Mouse (Mus musculus) midbrain, embryonic 10.5 days (tissue): ENCODE measurements around the gene Thap8. TPM values are rescaled to one million over a fixed set of nuclear protein-coding genes. Genes with fewer than 3 reads are reported as not detected.
A peak's percentile ranks its signal among the peaks of the same experiment; 100 is the strongest.

Source experiments
- DNase-seq: peaks from one replicate; pipeline ENCODE4 v3.0.0-alpha.2; 2017; ENCODE audit warnings: low spot score
- H3K27ac ChIP-seq: fragments of 300-500 bp; sonication (generic); replicated peaks from 2 replicates; pipeline ENCODE4 v1.5.1; 2016; ENCODE audit warnings: mild to moderate bottlenecking
- H3K27me3 ChIP-seq: fragments of 300-500 bp; sonication (generic); 2 replicates; pipeline ENCODE4 v1.6.1; 2016; ENCODE audit warnings: low read depth, mild to moderate bottlenecking; ENCODE audit not compliant: poor library complexity, severe bottlenecking
- H3K36me3 ChIP-seq: fragments of 300-500 bp; sonication (generic); 2 replicates; pipeline ENCODE4 v1.6.1; 2016; ENCODE audit warnings: mild to moderate bottlenecking, moderate library complexity
- H3K4me1 ChIP-seq: fragments of 300-500 bp; sonication (generic); 2 replicates; pipeline ENCODE4 v1.6.1; 2016
- H3K4me3 ChIP-seq: fragments of 300-500 bp; sonication (generic); 2 replicates; pipeline ENCODE4 v1.5.1; 2016; ENCODE audit warnings: mild to moderate bottlenecking, moderate library complexity
- H3K9me3 ChIP-seq: fragments of 300-500 bp; sonication (generic); replicated peaks from 2 replicates; pipeline ENCODE4 v1.6.1; 2016; ENCODE audit warnings: mild to moderate bottlenecking
- WGBS: fragments of 180-500 bp; shearing (Covaris S2); methylation state at CpG from one replicate; pipeline ENCODE4 v1.1.7; 2016; 5-methylcytosine and 5-hydroxymethylcytosine counted together
- polyA plus RNA-seq: library from polyadenylated mRNA; unstranded; fragments of >200 nt; fragmentation: Nextera tagmentation; extraction: Ambion mirVana; gene quantifications from 2 replicates; pipeline ENCODE4 v1.2.1, GENCODE M21; 2016

Gene Thap8
- polyA plus RNA-seq, 1 experiment from 2014 or later = 0.32 TPM

DNA sequence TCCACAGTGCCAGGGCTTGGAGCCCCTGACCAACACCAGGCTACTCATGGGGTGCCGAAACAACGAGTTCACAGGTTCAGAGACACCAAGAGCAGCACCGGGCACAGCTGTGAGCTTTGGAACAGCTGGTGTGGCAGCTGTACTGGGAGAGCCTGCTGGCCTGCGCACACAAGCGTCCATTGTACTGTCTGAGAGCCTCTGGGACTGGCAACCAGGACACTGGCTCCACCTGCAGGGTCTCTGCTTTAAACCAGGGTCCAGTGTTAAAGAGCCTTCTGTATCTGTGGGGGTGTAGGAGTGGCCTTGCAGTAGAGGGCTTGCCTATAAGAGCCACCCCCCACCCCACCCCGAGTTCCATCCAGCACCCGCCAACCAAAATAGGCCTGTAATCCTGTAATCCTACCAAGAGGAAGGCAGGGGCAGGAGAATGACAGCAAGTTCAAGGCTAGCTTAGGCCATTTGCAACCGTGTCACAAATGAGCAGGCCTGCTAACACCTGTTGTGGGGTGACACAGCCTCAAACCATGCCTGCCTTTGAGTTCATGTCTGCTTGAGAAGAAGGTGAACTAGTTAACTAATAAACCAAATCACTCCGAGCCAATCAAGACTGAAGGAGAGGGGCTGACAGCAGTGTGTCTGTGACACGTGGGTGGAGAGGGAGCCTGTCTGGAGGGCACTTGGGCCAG, 10.0 kb downstream of the Thap8 start:
- H3K36me3 ChIP-seq = peaks cover 22% of the 10 kb centered on the region
- H3K27ac ChIP-seq = peak overlapping the region; percentile 24
- DNase-seq = peak; percentile 28
- H3K4me1 ChIP-seq = peaks cover 47% of the 10 kb centered on the region
- no peak overlapping the region for H3K4me3 ChIP-seq
- H3K9me3 ChIP-seq = no peaks in the 10 kb centered on the region
- no peaks in the 10 kb centered on the region; the same call in 1 of the 2 replicates for H3K27me3 ChIP-seq
- 61% methylated on average over 10 of the region's 10 CpGs for WGBS

DNA sequence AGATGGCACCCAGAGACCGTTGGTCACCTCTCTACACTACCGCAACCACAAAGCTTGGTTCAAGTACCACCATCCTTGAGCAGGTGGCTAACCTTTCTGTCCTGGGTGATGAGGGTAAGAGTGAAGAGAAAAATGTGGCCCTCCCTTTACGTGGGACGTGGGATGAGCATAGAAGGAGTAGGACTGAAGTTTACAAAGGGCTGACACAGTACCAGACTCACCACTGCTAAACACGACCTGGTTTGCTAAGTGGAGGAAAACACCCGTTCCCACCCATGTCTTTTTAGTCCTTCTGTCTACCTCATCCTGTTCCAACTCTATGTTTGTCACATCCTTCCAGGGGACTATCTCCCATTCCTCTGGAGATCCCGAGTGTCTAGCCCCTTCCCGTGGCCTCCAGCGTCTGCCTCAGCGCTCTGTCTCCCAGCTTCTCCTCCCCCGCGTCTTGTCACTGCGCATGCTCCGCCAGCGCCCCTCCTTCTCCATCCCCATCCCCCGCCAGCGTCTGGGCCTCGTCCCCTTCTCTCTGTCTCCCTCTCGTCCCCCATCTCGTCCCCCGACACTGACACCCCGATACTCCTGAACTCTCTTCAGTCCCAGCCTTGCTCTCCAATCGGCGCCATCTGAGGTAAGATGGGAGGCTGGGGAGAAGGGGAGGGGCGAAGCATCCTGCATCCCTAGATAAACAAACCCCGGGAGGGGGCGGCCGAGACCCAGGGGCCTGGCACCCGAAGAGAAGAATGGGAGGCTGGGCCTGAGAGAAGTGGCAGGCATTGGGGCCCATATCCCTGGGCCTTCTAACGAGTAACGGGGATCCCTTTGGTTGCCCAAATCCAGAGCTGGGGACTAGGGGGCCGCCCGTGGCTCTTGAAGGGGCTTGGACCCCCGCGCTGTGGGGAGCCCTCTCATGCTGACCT, 11.6 kb downstream of the Thap8 start, which contains the start of gene Clip3:
Gene Clip3 (plus strand): TSS at position 514 of the 917 bp plus-strand sequence.
- peaks cover 38% of the 10 kb centered on the region for H3K36me3 ChIP-seq
- 8% methylated on average over 35 of the region's 35 CpGs for WGBS
- H3K4me3 ChIP-seq = peak within 1 kb of the TSS; percentile 92
- no peaks in the 10 kb centered on the region for H3K9me3 ChIP-seq
- H3K27ac ChIP-seq = peak within 1 kb of the TSS; percentile 95
- no peaks in the 10 kb centered on the region; the same call in 1 of the 2 replicates for H3K27me3 ChIP-seq
- DNase-seq = peak; percentile 86
- H3K4me1 ChIP-seq = peaks cover 47% of the 10 kb centered on the region

DNA sequence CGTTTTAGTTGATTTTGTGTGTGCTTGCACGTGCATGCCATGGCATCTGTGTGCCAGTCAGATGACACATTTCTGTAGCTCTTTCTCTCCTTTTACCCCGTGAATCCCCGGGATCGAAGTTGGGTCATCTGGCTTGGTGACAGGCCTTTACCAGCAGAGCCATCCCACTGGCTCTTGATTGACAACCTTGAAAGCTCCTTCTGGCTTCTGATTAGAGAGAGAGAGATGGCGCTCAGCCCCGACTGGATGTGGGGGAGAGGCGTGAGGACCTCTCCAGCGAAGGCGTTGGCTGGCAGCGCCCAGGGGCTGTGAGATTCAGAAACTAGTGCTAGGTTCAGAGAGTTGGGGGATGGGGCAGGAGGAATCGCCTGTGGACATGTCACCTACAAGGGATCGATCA, 13.9 kb downstream of the Thap8 start:
- Histone ChIP-seq H3K36me3 (peaks cover 62% of the 10 kb centered on the region), H3K4me1 (peaks cover 42% of the 10 kb centered on the region), H3K4me3 (peak overlapping the region; percentile 7; the same call in 1 of the 2 replicates), H3K27ac (no peak overlapping the region), H3K9me3 (no peaks in the 10 kb centered on the region), H3K27me3 (no peaks in the 10 kb centered on the region; the same call in 1 of the 2 replicates)
- DNase-seq = no peak
- 87% methylated on average over 13 of the region's 13 CpGs for WGBS

DNA sequence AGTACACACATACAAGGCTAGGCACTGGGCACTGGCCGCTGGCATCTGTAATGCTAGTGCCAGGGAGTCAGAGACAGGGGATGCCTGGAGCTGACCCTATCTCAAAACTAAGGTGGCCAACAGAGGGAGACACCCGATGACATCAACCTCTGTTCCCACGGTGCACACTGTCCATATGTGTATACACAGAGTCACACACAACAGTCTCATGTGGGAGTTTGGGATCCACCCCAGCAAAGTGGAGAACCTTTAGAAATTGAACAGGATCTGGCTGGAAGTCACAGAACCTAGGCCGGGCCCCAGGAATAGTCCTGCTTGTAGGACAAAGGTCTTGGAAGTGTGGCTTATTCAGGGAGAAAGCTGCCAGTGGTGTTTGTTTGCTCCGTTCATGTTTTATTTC, 14.4 kb downstream of the Thap8 start:
- Histone ChIP-seq H3K27me3 (no peaks in the 10 kb centered on the region), H3K36me3 (peaks cover 67% of the 10 kb centered on the region), H3K4me1 (peaks cover 39% of the 10 kb centered on the region), H3K4me3 (peak overlapping the region; percentile 7; the same call in 1 of the 2 replicates), H3K9me3 (no peaks in the 10 kb centered on the region), H3K27ac (no peak overlapping the region)
- no peak for DNase-seq
- WGBS = 94% methylated on average over 5 of the region's 5 CpGs

DNA sequence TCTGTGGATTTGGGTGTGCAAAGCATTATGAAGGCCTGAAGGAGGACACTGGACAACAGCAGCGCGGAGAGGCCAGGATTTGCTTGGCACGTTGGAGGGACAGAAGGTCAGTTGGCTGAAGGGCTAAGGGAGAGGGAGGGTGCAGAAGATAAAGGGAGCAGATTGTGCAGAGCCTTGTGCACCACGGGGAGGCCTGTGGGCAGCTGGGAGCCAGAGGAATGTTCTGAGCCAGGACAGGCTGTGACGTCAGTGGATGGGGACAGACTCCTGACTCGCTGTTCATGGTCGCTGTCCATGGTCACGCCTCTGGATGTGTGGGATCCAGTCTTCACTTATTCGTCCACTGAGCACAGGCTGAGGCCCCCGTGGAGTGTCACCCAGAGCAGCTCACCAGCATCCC, 15.2 kb downstream of the Thap8 start:
- 78% methylated on average over 10 of the region's 10 CpGs for WGBS
- DNase-seq = no peak
- Histone ChIP-seq H3K36me3 (peaks cover 75% of the 10 kb centered on the region), H3K4me3 (no peak overlapping the region), H3K27ac (no peak overlapping the region), H3K9me3 (no peaks in the 10 kb centered on the region), H3K4me1 (peaks cover 31% of the 10 kb centered on the region), H3K27me3 (no peaks in the 10 kb centered on the region)

DNA sequence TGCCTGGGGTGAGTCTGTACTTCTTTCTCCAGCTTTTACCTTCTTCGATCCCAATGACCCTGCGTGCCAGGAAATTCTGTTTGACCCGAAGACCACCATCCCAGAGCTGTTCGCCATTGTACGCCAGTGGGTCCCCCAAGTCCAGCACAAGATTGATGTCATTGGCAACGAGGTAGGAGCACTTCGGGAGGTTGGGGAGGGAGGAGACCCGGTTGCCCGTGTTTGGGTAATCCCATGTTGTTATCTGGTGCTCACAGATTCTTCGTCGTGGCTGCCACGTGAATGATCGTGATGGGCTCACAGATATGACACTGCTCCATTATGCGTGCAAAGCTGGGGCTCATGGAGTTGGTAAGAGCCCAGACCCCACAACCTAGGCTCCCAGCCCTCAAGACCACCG, 16.9 kb downstream of the Thap8 start:
- H3K4me1 ChIP-seq = peaks cover 22% of the 10 kb centered on the region
- H3K4me3 ChIP-seq = no peak overlapping the region
- H3K9me3 ChIP-seq = no peaks in the 10 kb centered on the region
- peaks cover 89% of the 10 kb centered on the region for H3K36me3 ChIP-seq
- 93% methylated on average over 15 of the region's 15 CpGs for WGBS
- H3K27me3 ChIP-seq = no peaks in the 10 kb centered on the region
- no peak overlapping the region for H3K27ac ChIP-seq
- no peak for DNase-seq

DNA sequence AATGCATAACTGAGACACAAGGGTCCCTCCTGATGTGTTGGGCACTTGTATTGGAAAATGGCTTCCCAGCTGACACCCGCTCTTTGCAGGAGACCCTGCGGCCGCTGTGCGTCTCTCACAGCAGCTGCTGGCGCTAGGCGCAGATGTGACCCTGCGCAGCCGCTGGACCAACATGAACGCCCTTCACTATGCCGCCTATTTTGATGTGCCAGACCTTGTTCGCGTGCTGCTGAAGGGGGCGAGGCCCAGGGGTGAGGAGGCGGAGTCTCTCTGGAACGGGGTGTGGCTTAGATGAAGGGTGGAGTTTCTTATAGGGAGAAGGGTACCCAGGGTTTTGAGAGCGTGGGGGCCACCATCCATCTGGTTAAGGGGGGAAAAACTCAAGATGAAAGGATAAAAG, 17.4 kb downstream of the Thap8 start:
- no peaks in the 10 kb centered on the region for H3K9me3 ChIP-seq
- 86% methylated on average over 16 of the region's 16 CpGs for WGBS
- peaks cover 18% of the 10 kb centered on the region for H3K4me1 ChIP-seq
- no peak overlapping the region for H3K27ac ChIP-seq
- H3K27me3 ChIP-seq = no peaks in the 10 kb centered on the region
- no peak for DNase-seq
- peaks cover 94% of the 10 kb centered on the region for H3K36me3 ChIP-seq
- no peak overlapping the region for H3K4me3 ChIP-seq

DNA sequence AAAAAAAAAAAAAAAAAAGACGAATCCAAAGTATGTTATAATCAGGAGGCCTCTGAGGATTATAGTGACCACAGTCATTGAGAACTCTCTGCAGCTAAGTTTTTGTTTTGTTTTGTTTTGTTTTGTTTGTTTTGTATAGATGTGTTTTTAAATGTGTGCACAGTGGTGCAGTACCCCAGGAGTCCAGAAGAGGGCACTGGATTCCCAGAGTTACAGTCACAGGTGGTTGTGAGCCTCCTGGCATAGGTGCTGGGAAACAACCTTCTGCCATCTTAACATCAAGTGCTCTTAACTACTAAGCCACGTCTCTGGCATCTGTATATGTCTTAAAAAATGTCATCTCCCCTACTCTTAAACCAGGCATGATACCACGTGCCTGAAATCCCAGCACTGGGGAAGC, 21.0 kb downstream of the Thap8 start:
- no peaks in the 10 kb centered on the region for H3K27me3 ChIP-seq
- DNase-seq = peak; percentile 37
- WGBS = 48% methylated on average over 3 of the region's 3 CpGs
- H3K4me1 ChIP-seq = no peaks in the 10 kb centered on the region
- no peak overlapping the region for H3K27ac ChIP-seq
- no peak overlapping the region for H3K4me3 ChIP-seq
- H3K9me3 ChIP-seq = no peaks in the 10 kb centered on the region
- H3K36me3 ChIP-seq = peaks cover 90% of the 10 kb centered on the region

DNA sequence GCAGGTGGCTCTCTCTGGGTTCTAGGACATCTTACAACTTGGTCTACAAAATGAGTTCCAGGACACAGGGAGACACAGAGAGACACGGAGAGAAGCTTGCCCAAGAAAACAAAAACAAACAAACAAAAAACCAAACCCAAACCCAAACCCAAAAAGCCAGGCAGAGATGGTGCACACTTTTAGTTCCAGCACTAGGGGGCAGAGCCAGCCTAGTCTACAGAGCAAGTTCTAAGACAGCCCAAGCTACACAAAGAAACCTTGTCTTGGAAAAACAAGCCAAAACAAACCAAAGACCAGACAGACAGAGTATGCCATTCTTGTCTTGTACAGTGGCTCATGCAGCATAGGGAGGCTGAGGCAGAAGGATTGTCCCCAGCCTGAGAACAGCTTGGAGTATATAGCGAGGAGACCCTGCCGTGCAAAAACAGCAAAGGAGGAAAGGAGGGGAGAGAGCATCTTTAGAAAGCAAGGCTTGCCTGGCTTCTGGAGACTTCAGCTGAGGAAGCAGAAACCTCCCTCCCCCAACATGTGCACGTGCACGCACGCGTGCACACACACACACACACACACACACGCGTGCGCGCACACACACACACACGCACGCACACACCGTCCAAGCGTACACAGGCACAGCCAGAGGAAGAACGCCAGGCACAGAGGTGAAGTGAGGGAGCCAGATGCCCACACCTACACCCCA, 26.3 kb downstream of the Thap8 start:
- Histone ChIP-seq H3K9me3 (no peaks in the 10 kb centered on the region), H3K27me3 (no peaks in the 10 kb centered on the region), H3K36me3 (peaks cover 67% of the 10 kb centered on the region), H3K4me3 (no peak overlapping the region), H3K4me1 (peaks cover 24% of the 10 kb centered on the region), H3K27ac (no peak overlapping the region)
- no peak for DNase-seq
- WGBS = 91% methylated on average over 16 of the region's 16 CpGs

DNA sequence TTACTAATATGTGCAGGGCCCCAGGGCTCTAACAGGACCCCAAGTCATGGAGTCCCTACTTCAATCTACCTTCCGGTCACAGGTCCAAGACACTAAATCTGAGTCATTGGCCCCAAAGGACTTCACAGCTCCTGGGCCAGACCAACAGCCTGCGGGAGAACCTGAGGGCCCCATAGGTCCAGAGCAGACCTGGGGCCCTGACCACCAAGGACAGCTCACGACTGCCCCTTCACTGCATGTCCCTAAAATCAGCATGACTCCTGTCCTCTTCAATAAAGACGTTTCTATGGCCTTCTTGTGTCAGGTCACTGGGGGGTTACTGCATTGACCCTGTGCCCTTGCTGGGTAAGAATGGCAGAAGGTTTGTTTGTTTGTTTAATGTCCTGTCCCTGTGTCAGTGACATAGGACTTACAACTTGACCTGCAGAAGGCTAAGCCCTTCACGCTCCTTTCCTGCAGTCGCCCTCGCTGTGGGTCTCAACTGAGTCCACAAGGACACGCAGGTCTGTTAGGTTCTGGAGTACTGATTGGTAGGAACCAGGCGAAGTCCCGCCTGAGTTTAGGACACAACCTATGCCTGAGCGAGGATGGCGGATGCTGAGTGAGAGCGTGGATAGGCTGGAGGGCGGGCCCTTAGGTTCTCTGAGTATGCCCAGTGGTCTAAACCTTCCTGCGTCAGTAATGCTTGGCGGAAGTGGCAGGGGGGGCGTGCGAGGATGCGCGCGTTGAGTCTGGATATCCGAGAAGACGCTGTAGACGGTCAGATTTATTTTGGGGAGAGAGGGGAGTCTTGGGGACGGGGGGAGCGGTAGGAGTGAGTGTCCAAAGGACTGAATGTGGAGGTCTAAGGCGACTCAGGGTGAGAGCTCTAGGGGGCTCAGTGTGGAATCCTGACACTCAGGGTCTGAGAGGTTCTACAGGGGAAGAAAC, 28.4 kb downstream of the Thap8 start, which contains the start of gene Alkbh6:
Gene Alkbh6 (plus strand): TSS at position 642 of the 930 bp plus-strand sequence.
- Histone ChIP-seq H3K27me3 (no peaks in the 10 kb centered on the region), H3K4me1 (peaks cover 24% of the 10 kb centered on the region), H3K4me3 (peak within 1 kb of the TSS; percentile 68), H3K27ac (peak within 1 kb of the TSS; percentile 79), H3K9me3 (no peaks in the 10 kb centered on the region), H3K36me3 (peaks cover 65% of the 10 kb centered on the region)
- WGBS = 4% methylated on average over 27 of the region's 27 CpGs
- peak; percentile 93 for DNase-seq

DNA sequence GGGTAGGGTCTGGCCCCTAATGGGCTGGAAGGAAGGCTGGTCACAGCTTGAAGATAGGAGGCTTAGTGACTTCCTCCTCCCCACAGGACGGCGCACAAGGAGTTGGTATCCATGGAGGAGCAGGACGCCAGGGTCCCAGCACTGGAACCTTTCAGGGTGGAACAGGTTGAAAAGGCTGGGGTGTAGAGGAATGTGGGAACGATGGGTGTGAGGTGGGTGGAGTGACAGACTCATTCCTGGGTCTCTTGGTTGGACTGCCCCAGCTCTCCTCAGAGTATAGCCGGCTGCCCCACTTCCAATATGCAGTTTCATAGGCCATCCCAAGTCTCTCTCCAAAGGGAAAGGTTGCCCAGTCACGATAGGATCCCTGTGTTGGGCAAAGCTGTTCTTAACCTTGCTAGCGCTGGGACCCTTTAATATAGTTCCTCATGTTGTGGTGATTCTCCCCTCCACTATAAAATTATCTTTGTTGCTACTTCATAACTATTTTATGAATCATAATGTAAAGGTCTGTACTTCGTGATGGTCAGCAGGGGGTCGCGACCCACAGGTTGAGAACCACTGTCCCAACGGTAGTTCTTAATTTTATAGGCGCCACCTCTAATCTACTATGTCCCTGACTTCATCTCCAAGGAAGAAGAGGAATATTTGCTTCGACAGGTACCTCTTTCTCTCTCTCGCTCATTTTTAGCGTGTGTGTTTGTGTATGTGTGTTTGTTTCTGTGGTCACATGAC, 29.7 kb downstream of the Thap8 start:
- Histone ChIP-seq H3K4me3 (peak overlapping the region; percentile 68), H3K4me1 (peaks cover 28% of the 10 kb centered on the region), H3K36me3 (peaks cover 64% of the 10 kb centered on the region), H3K27ac (peak overlapping the region; percentile 62; the same call in 1 of the 2 replicates), H3K27me3 (no peaks in the 10 kb centered on the region), H3K9me3 (no peaks in the 10 kb centered on the region)
- 68% methylated on average over 15 of the region's 15 CpGs for WGBS
- no peak for DNase-seq
